Mouse (Mus musculus) brain, embryonic 14.5 days (tissue): ENCODE data around the gene Slc10a4.

Source experiments
- CTCF ChIP-seq: fragments of 200-500 bp; IDR thresholded peaks from 2 replicates; pipeline ENCODE4 v1.5.1; 2012; ENCODE audit warnings: inconsistent platforms, mild to moderate bottlenecking, moderate library complexity, borderline replicate concordance; ENCODE audit not compliant: insufficient read depth, insufficient read length; ENCODE audit errors: extremely low read depth
- POLR2A ChIP-seq: fragments of 200-500 bp; IDR thresholded peaks from 2 replicates; pipeline ENCODE4 v1.6.1; 2012; ENCODE audit warnings: mild to moderate bottlenecking, inconsistent platforms, borderline replicate concordance; ENCODE audit not compliant: poor library complexity, insufficient read depth, insufficient read length, severe bottlenecking; ENCODE audit errors: extremely low read depth

- no peak for TF ChIP-seq CTCF
- no peak for TF ChIP-seq POLR2A
Measured at GRCm38 (mm10) chr5:72975996-72976395, 30.7 kb upstream of the Slc10a4 start.
